Mouse (Mus musculus) ES-Bruce4 (cell line): Measurements from ENCODE around the gene Hs2st1. TPM values are rescaled to one million over a fixed set of nuclear protein-coding genes. Genes with fewer than 3 reads are reported as not detected.

ENCODE experiments used
- H3K27ac ChIP-seq: 2 replicates; pipeline ENCODE4 v1.5.1; 2012; ENCODE audit warnings: low read length, inconsistent platforms; ENCODE audit not compliant: insufficient read depth
- H3K27me3 ChIP-seq: 2 replicates; pipeline ENCODE4 v1.6.1; 2012; ENCODE audit warnings: mild to moderate bottlenecking, low read length, inconsistent platforms; ENCODE audit not compliant: control insufficient read depth, poor library complexity, insufficient read depth, severe bottlenecking
- H3K36me3 ChIP-seq: 2 replicates; pipeline ENCODE4 v1.6.1; 2012; ENCODE audit warnings: inconsistent platforms, mild to moderate bottlenecking, low read length, moderate library complexity; ENCODE audit not compliant: control insufficient read depth, poor library complexity, insufficient read depth, severe bottlenecking
- H3K4me1 ChIP-seq: one replicate; pipeline ENCODE4 v1.8.1; 2011; ENCODE audit warnings: low read length; ENCODE audit not compliant: control insufficient read depth, insufficient read depth
- H3K4me3 ChIP-seq: 2 replicates; pipeline ENCODE4 v1.5.1; 2011; ENCODE audit warnings: low read depth, mild to moderate bottlenecking, low read length
- H3K9ac ChIP-seq: 2 replicates; pipeline ENCODE4 v1.6.1; 2012; ENCODE audit warnings: low read depth, mild to moderate bottlenecking, inconsistent platforms; ENCODE audit not compliant: poor library complexity, severe bottlenecking
- H3K9me3 ChIP-seq: replicated peaks from 2 replicates; pipeline ENCODE4 v1.6.1; 2012; ENCODE audit warnings: mild to moderate bottlenecking, low read length, inconsistent platforms; ENCODE audit not compliant: control insufficient read depth, poor library complexity, insufficient read depth, severe bottlenecking
- CTCF ChIP-seq: IDR thresholded peaks from one replicate; pipeline ENCODE4 v1.8.1; 2011; ENCODE audit warnings: low read depth, low read length
- EP300 ChIP-seq: IDR thresholded peaks from 2 replicates; pipeline ENCODE4 v1.6.1; 2011; ENCODE audit warnings: low read depth, low read length; ENCODE audit not compliant: insufficient read depth
- POLR2A ChIP-seq: IDR thresholded peaks from one replicate; pipeline ENCODE4 v1.8.1; 2011; ENCODE audit warnings: low read length; ENCODE audit not compliant: insufficient read depth
- polyA plus RNA-seq: library from polyadenylated mRNA; stranded (reverse); fragments of >200 nt; gene quantifications from 2 replicates; pipeline ENCODE4 v1.2.4, GENCODE M21; 2011; ENCODE audit warnings: low read depth; ENCODE audit not compliant: missing spikeins, insufficient read depth, insufficient read length

The Hs2st1 gene
- polyA plus RNA-seq, 1 experiment: 38.6 TPM

DNA sequence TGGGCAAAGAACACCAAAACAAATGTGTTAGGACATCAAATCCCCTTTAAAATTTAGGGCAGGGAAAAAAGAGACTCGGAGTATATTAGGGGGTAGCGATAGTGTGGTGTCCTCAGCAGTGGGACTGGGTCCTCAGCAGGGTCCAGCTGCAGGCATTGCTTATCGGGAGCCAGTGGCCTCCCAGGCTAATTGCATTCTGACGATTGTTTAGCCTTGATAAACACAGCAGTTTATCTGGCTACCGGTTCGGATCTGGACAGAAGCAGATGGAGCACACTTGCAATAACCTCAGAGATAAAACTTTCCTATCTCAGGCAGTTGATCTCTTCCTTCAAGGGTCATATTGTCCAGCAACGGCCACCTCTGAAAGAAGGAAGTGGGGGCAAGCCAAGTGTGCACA, 169.1 kb downstream of the Hs2st1 start:
- H3K27ac ChIP-seq: no peak overlapping the region
- H3K36me3 ChIP-seq: no peaks in the 10 kb centered on the region
- TF ChIP-seq POLR2A: no peak
- TF ChIP-seq CTCF: no peak
- TF ChIP-seq EP300: no peak
- no peak overlapping the region for H3K4me3 ChIP-seq
- no peak overlapping the region for H3K9ac ChIP-seq
- H3K4me1 ChIP-seq: no peaks in the 10 kb centered on the region
- no peaks in the 10 kb centered on the region for H3K27me3 ChIP-seq
- H3K9me3 ChIP-seq: no peaks in the 10 kb centered on the region

GRCm38 (mm10) chr3:144400374-144400773, 169.6 kb downstream of the Hs2st1 start:
- TF ChIP-seq POLR2A: no peak
- TF ChIP-seq EP300: no peak
- Histone ChIP-seq H3K9me3 (no peaks in the 10 kb centered on the region), H3K9ac (no peak overlapping the region), H3K36me3 (no peaks in the 10 kb centered on the region), H3K4me1 (no peaks in the 10 kb centered on the region), H3K27me3 (no peaks in the 10 kb centered on the region), H3K4me3 (no peak overlapping the region), H3K27ac (no peak overlapping the region)

GRCm38 (mm10) chr3:144399358-144400096, 170.5 kb downstream of the Hs2st1 start:
- no peaks in the 10 kb centered on the region for H3K9me3 ChIP-seq
- no peak overlapping the region for H3K27ac ChIP-seq
- H3K36me3 ChIP-seq: no peaks in the 10 kb centered on the region
- H3K4me1 ChIP-seq: no peaks in the 10 kb centered on the region
- H3K27me3 ChIP-seq: no peaks in the 10 kb centered on the region
- TF ChIP-seq CTCF (peak; percentile 94), EP300 (no peak)
- H3K9ac ChIP-seq: no peak overlapping the region
- peak overlapping the region; percentile 22; the same call in 1 of the 2 replicates for H3K4me3 ChIP-seq

GRCm38 (mm10) chr3:144398166-144398565, 171.8 kb downstream of the Hs2st1 start:
- Histone ChIP-seq H3K4me3 (no peak overlapping the region), H3K27ac (no peak overlapping the region), H3K4me1 (no peaks in the 10 kb centered on the region), H3K9me3 (no peaks in the 10 kb centered on the region), H3K36me3 (no peaks in the 10 kb centered on the region), H3K9ac (no peak overlapping the region), H3K27me3 (no peaks in the 10 kb centered on the region)
- TF ChIP-seq POLR2A (no peak), CTCF (peak; percentile 36)

DNA sequence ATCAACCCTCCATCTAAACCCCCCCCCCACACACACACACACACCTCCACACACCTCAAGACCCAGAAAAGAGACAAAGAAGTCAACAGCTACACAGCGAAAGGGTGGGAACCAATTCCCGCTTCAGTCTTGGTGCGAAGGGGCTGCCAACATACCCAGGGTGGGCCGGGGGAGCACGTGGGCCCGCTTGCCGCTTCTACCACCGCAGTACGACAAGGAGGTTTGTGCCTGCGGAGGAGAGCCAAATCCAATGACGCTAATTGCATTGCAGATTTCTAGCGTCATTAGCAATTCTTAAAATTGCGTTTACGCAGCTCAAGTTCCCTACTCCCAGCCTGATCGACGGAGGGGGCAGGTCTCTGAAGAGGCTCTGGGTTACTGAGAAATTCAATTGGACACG, 173.5 kb downstream of the Hs2st1 start:
- no peak for TF ChIP-seq POLR2A
- TF ChIP-seq CTCF: no peak
- TF ChIP-seq EP300: no peak
- no peak overlapping the region for H3K4me3 ChIP-seq
- no peaks in the 10 kb centered on the region for H3K4me1 ChIP-seq
- H3K9ac ChIP-seq: no peak overlapping the region
- no peaks in the 10 kb centered on the region for H3K36me3 ChIP-seq
- no peak overlapping the region for H3K27ac ChIP-seq
- no peaks in the 10 kb centered on the region for H3K9me3 ChIP-seq
- H3K27me3 ChIP-seq: no peaks in the 10 kb centered on the region

DNA sequence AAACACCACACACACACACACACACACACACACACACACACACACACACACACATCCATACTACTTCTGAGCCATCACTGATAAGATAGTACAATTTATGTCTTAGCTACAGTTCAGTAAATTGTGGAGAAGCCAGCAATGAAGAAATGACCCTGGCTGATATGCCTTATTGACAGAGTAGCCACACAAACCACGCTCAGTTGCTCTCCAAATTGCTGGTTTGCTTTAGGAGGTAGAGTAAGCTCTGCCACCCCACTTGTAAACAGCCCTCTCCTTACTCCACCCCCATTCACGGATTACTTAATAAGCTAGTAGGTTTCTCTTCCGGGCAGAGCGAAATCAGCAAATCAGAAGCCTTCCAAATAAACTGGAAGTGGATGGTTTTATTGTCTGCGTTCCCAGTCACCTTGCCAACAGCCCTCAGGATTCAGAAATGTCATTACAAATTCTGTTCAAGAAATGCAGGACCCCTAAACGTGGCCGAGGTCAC, 175.5 kb downstream of the Hs2st1 start:
- Histone ChIP-seq H3K4me1 (no peaks in the 10 kb centered on the region), H3K9me3 (no peaks in the 10 kb centered on the region), H3K4me3 (no peak overlapping the region), H3K9ac (no peak overlapping the region), H3K36me3 (no peaks in the 10 kb centered on the region), H3K27ac (no peak overlapping the region), H3K27me3 (no peaks in the 10 kb centered on the region)
- TF ChIP-seq CTCF: no peak
- no peak for TF ChIP-seq EP300
- TF ChIP-seq POLR2A: no peak
